Mouse (Mus musculus): Measurements from ENCODE around the gene Tanc1. TPM values are rescaled to one million over a fixed set of nuclear protein-coding genes. Genes with fewer than 3 reads are reported as not detected.
A peak's percentile ranks its signal among the peaks of the same experiment; 100 is the strongest.

Gene Tanc1
- polyA plus RNA-seq, 1 experiment from 2014 or later = 52.3 TPM

DNA sequence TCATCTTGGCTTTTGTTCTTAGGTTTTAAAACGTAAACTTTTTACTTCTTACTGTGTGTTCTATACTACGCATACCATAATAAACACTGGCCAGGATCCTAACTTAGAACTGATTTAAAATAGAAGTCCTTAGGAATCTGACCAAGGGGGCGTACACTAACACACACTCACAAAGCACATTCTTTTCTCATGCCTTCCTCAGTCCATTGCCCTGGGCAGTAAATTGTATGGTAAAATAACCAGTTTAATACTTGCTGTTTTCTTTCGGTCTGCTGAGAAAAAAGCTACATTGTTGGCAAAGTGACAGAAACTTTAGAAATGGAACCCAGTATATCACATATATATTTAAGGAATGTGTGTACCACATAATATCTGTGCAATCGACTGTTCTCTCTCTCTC, 2.9 kb upstream of the Tanc1 start:
- ATAC-seq (ENCODE audit: low FRiP score, low TSS enrichment) = no peak
- H3K9ac ChIP-seq (replicated peaks; ENCODE audit: low read length) = no peak overlapping the region
- H3K4me1 ChIP-seq (ENCODE audit: insufficient read depth, low read length) = peaks cover 39% of the 10 kb centered on the region
- no peaks in the 10 kb centered on the region for H3K9me3 ChIP-seq (ENCODE audit: low read length)
- H3K4me2 ChIP-seq (replicated peaks; ENCODE audit: low read depth, low read length) = peak overlapping the region; percentile 19
- H3K36me3 ChIP-seq (ENCODE audit: insufficient read depth, low read length) = no peaks in the 10 kb centered on the region
- no peaks in the 10 kb centered on the region for H3K27me3 ChIP-seq (ENCODE audit: insufficient read depth, low read length)
- H3K27ac ChIP-seq (ENCODE audit: low read length) = peak overlapping the region; percentile 70
- 23% methylated on average over 5 of the region's 5 CpGs for WGBS
- no peak overlapping the region for H3K4me3 ChIP-seq (ENCODE audit: low read length)

DNA sequence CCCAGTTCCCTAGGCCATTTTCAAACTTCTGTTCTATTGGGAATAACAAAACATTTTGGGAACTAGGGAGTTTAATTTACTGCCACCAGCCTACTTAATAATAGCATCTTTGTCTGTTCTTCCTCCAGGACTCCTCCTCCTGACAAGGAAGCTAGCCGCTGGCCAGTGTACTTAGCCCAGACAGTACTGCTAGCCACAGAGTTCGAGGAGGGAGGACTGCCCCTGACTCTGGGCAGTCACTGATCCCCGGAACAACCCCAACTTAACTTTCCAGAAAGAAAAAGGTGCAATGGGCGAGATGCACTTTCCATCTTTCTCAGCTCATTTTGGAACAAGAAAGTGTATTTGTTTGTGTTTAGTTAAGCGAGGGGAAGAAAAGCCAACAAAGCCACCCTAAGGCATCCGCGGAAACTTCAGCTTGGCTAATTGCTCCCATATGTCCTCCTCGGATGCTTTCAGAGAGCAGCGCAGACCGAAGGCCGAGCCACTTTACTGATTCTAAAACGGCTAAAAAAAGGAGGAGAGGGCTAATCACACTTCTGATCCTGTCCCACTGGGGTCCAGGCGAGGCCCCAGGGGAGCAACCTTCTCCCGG, 529 bp upstream of the Tanc1 start:
- Histone ChIP-seq H3K4me2 (replicated peaks; ENCODE audit: low read depth, low read length) (peak overlapping the region; percentile 86), H3K27ac (ENCODE audit: low read length) (peak overlapping the region; percentile 98), H3K4me1 (ENCODE audit: insufficient read depth, low read length) (peaks cover 55% of the 10 kb centered on the region), H3K9me3 (ENCODE audit: low read length) (no peaks in the 10 kb centered on the region), H3K36me3 (ENCODE audit: insufficient read depth, low read length) (no peaks in the 10 kb centered on the region), H3K9ac (replicated peaks; ENCODE audit: low read length) (peak overlapping the region; percentile 98), H3K27me3 (ENCODE audit: insufficient read depth, low read length) (no peaks in the 10 kb centered on the region), H3K4me3 (ENCODE audit: low read length) (peak overlapping the region; percentile 96)
- no peak; the same call in 1 of the 2 replicates for ATAC-seq (ENCODE audit: low FRiP score, low TSS enrichment)
- 3% methylated on average over 14 of the region's 14 CpGs for WGBS

DNA sequence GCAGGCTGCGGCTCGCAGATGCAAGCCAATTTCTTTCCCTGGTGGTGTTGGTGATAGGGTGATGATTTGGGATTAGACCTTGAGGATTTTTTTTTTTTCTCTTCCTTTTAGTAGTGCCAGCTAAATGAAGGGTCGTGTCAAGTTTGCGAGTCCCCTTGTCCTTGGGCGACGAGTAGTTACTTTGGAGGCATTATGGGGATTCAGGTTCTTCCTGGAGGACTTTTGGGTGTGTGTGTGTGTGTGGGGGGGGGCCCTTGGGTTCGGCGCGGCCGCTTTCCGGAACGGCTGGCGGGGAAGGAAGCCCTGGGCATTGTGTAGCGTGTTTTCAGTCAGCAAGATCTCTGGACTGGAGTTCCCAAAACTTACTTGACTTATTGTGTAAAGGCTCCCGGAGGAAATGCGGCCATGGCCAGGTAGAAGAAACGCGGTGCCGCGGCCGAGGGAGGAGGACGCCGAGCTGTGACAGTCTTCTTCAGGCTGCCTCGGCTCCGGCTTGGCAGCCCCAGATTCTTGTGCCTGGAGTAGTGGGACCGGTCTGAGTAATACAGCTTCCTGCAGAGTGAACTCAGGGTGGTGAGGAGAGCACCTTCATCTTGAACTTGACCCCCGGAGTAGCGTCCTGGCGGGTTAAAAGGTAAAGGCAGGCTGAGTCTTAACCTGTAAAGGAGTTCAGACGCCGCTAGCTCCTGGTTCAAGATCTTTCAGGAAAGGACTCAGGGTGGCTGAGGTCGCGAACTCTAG, 1.1 kb downstream of the Tanc1 start:
- H3K36me3 ChIP-seq (ENCODE audit: insufficient read depth, low read length) = no peaks in the 10 kb centered on the region
- H3K27ac ChIP-seq (ENCODE audit: low read length) = peak overlapping the region; percentile 98
- no peaks in the 10 kb centered on the region for H3K27me3 ChIP-seq (ENCODE audit: insufficient read depth, low read length)
- H3K4me3 ChIP-seq (ENCODE audit: low read length) = peak overlapping the region; percentile 96
- peak overlapping the region; percentile 86 for H3K4me2 ChIP-seq (replicated peaks; ENCODE audit: low read depth, low read length)
- H3K9me3 ChIP-seq (ENCODE audit: low read length) = no peaks in the 10 kb centered on the region
- peak; percentile 13; the same call in 1 of the 2 replicates for ATAC-seq (ENCODE audit: low FRiP score, low TSS enrichment)
- peaks cover 65% of the 10 kb centered on the region for H3K4me1 ChIP-seq (ENCODE audit: insufficient read depth, low read length)
- peak overlapping the region; percentile 98 for H3K9ac ChIP-seq (replicated peaks; ENCODE audit: low read length)
- WGBS = 0% methylated on average over 33 of the region's 33 CpGs

DNA sequence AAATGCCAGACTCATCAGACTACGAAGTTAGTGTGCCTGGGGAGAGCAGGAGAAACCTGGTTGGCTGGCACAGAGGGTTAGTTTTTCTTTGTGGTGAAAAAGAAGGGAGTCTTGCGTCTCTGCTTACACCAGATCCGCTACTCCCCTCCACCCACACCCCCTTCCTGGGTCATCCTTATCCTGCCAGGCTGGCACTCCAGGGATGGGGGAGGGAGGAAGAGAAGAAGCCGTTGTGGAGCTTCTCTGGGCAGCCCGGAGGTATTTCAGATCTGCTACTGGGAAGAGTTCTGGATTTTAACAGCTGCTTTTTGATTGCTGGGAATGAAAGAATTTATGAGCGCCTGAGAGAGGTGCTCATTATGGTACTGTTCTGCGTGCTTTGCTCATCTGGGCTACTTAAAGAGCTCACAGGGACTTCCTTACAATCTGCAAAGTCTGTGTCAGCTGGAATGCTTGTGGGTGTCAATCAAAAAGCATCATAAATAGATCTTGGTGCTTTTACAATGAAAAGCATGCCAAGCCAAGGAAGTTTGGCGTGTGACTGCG, 1.7 kb downstream of the Tanc1 start:
- 6% methylated on average over 9 of the region's 9 CpGs for WGBS

DNA sequence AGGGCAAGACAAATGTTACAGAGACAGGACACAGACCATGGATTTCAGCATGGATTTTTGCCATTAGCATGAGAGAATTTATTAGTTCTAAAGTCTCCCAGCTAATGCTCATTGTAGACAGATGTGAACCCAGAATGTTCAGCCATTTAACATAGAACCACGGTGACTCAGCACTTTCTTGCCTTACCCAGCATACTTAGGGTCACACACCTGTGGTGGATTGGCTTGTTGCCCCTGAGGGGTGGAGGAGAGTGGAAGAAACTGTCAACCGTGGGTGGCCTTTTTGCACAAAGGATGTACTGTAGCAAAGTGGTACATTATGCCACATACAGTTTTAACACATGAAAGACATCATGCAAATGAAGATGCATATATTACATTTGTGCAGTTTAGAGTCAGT, 5.0 kb downstream of the Tanc1 start:
- 62% methylated on average over 2 of the region's 2 CpGs for WGBS
- H3K4me3 ChIP-seq (ENCODE audit: low read length) = no peak overlapping the region
- H3K27ac ChIP-seq (ENCODE audit: low read length) = no peak overlapping the region
- no peak overlapping the region for H3K9ac ChIP-seq (replicated peaks; ENCODE audit: low read length)
- H3K27me3 ChIP-seq (ENCODE audit: insufficient read depth, low read length) = no peaks in the 10 kb centered on the region
- H3K4me2 ChIP-seq (replicated peaks; ENCODE audit: low read depth, low read length) = no peak overlapping the region
- H3K9me3 ChIP-seq (ENCODE audit: low read length) = no peaks in the 10 kb centered on the region
- no peak for ATAC-seq (ENCODE audit: low FRiP score, low TSS enrichment)
- no peaks in the 10 kb centered on the region for H3K36me3 ChIP-seq (ENCODE audit: insufficient read depth, low read length)
- peaks cover 50% of the 10 kb centered on the region for H3K4me1 ChIP-seq (ENCODE audit: insufficient read depth, low read length)

More for the DNA sequence above, 1.7 kb downstream of the Tanc1 start:
- H3K27ac ChIP-seq (ENCODE audit: low read length) = peak overlapping the region; percentile 98
- H3K4me1 ChIP-seq (ENCODE audit: insufficient read depth, low read length) = peaks cover 65% of the 10 kb centered on the region
- H3K9ac ChIP-seq (replicated peaks; ENCODE audit: low read length) = peak overlapping the region; percentile 98
- H3K4me3 ChIP-seq (ENCODE audit: low read length) = peak overlapping the region; percentile 96
- H3K4me2 ChIP-seq (replicated peaks; ENCODE audit: low read depth, low read length) = peak overlapping the region; percentile 86
- no peaks in the 10 kb centered on the region for H3K36me3 ChIP-seq (ENCODE audit: insufficient read depth, low read length)
- H3K9me3 ChIP-seq (ENCODE audit: low read length) = no peaks in the 10 kb centered on the region
- ATAC-seq (ENCODE audit: low FRiP score, low TSS enrichment) = peak; percentile 50
- no peaks in the 10 kb centered on the region for H3K27me3 ChIP-seq (ENCODE audit: insufficient read depth, low read length)

DNA sequence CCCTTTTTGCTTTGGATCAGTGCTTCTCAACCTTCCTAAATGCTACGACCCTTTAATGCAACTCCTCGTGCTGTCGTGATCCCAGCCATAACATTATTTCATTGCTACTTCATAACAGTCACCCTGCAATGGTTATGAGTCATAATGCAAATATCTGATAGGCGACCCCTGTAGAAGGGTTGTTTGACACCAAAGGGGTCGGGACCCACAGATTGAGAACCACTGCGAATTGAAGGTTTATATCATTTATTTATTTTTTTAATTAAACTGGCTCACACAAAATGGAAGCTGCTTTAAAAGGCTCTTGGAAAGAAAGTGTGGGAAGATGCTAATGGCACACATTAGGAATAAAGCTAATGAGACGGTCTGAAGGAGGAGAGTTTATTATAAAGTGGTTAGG, 7.2 kb downstream of the Tanc1 start:
- H3K36me3 ChIP-seq (ENCODE audit: insufficient read depth, low read length) = peaks cover 2% of the 10 kb centered on the region
- H3K9me3 ChIP-seq (ENCODE audit: low read length) = no peaks in the 10 kb centered on the region
- no peak for ATAC-seq (ENCODE audit: low FRiP score, low TSS enrichment)
- no peak overlapping the region for H3K4me3 ChIP-seq (ENCODE audit: low read length)
- no peaks in the 10 kb centered on the region for H3K27me3 ChIP-seq (ENCODE audit: insufficient read depth, low read length)
- no peak overlapping the region for H3K27ac ChIP-seq (ENCODE audit: low read length)
- H3K4me2 ChIP-seq (replicated peaks; ENCODE audit: low read depth, low read length) = no peak overlapping the region
- H3K4me1 ChIP-seq (ENCODE audit: insufficient read depth, low read length) = peaks cover 56% of the 10 kb centered on the region
- no peak overlapping the region for H3K9ac ChIP-seq (replicated peaks; ENCODE audit: low read length)
- WGBS = 60% methylated on average over 7 of the region's 7 CpGs

DNA sequence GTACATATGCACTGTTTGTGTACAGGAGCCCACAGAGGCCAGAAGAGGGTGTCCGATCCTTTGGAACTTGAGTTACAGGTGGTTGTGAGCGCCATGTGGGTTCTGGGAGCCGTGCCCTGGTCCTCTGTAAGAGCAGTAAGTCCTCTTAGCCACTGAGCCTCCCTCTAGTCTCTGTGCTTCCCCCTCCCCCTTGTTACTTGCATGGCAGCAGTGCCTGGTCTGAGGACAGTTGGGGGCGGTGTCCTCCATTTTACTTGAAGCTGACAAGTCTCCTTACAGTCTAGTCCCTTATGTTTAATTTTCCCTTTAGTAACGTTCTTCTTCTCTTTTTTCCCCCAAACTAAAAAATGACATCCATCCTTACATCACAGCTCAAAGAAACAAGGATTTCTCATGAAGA, 8.8 kb downstream of the Tanc1 start:
- H3K9me3 ChIP-seq (ENCODE audit: low read length) = no peaks in the 10 kb centered on the region
- H3K4me3 ChIP-seq (ENCODE audit: low read length) = no peak overlapping the region
- no peaks in the 10 kb centered on the region for H3K27me3 ChIP-seq (ENCODE audit: insufficient read depth, low read length)
- no peak for ATAC-seq (ENCODE audit: low FRiP score, low TSS enrichment)
- no peak overlapping the region for H3K4me2 ChIP-seq (replicated peaks; ENCODE audit: low read depth, low read length)
- no peak overlapping the region for H3K27ac ChIP-seq (ENCODE audit: low read length)
- no peak overlapping the region for H3K9ac ChIP-seq (replicated peaks; ENCODE audit: low read length)
- WGBS = 85% methylated on average over 5 of the region's 5 CpGs
- peaks cover 53% of the 10 kb centered on the region for H3K4me1 ChIP-seq (ENCODE audit: insufficient read depth, low read length)
- H3K36me3 ChIP-seq (ENCODE audit: insufficient read depth, low read length) = peaks cover 5% of the 10 kb centered on the region

DNA sequence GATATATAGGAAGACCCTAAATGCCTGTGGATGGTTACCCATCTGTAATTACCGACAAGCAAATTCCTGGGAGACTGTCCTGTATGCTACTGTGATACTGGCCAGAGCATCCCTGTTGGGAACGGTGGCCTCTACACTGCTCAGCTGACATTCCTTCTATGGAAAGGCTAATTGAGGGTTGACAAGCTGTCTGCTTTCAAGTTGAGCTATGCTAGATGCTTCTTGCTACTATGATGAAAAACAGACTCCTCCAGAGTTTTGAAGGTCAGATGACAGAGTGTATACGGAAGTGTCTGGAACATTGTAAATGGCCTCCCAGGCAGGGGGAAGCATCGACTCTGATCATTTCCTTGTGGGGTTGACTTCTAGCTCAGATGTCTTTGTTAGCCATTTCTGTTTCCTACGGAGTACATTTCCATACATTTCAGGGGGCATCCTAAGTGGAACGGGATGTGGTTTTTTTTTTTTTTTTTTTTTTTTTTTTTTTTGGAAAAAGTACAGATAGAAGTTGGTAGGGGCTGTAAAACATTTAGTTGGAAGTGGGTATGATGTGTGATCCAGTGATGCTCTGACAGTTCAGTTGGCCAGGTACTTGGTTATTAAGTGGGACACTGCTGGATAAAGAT, 10.8 kb downstream of the Tanc1 start:
- no peak overlapping the region for H3K4me3 ChIP-seq (ENCODE audit: low read length)
- peak; percentile 61 for ATAC-seq (ENCODE audit: low FRiP score, low TSS enrichment)
- no peak overlapping the region for H3K4me2 ChIP-seq (replicated peaks; ENCODE audit: low read depth, low read length)
- no peaks in the 10 kb centered on the region for H3K9me3 ChIP-seq (ENCODE audit: low read length)
- peaks cover 5% of the 10 kb centered on the region for H3K36me3 ChIP-seq (ENCODE audit: insufficient read depth, low read length)
- H3K4me1 ChIP-seq (ENCODE audit: insufficient read depth, low read length) = peaks cover 57% of the 10 kb centered on the region
- H3K27ac ChIP-seq (ENCODE audit: low read length) = 0 out of 2 replicates have a peak overlapping the region, but pooled peaks have one; percentile 4
- 36% methylated on average over 6 of the region's 6 CpGs for WGBS
- H3K27me3 ChIP-seq (ENCODE audit: insufficient read depth, low read length) = no peaks in the 10 kb centered on the region
- no peak overlapping the region for H3K9ac ChIP-seq (replicated peaks; ENCODE audit: low read length)

DNA sequence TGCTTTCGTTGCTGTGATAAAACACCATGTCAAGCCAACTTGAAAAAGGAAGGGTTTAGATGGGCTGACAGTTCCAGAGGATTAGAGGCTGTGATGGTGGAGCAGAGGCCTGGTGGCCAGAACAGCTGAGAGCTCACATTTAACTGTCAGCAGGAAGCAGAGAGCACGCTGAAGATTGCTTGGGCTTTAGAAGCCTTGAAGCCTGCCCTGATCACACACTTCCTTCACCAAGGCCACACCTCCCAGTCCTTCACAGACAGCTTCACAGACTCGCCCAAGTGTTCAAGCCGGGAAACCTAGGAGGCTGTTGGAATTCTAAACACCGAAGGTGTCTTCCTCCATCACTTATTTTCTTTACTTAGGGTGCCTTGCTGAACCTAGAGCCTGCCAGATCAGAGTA, 12.0 kb downstream of the Tanc1 start:
- no peak overlapping the region for H3K4me2 ChIP-seq (replicated peaks; ENCODE audit: low read depth, low read length)
- ATAC-seq (ENCODE audit: low FRiP score, low TSS enrichment) = no peak
- H3K4me1 ChIP-seq (ENCODE audit: insufficient read depth, low read length) = peaks cover 58% of the 10 kb centered on the region
- no peaks in the 10 kb centered on the region for H3K27me3 ChIP-seq (ENCODE audit: insufficient read depth, low read length)
- peak overlapping the region; percentile 22; the same call in 1 of the 2 replicates for H3K27ac ChIP-seq (ENCODE audit: low read length)
- WGBS = 46% methylated on average over 5 of the region's 5 CpGs
- peaks cover 5% of the 10 kb centered on the region for H3K36me3 ChIP-seq (ENCODE audit: insufficient read depth, low read length)
- H3K9me3 ChIP-seq (ENCODE audit: low read length) = no peaks in the 10 kb centered on the region
- H3K4me3 ChIP-seq (ENCODE audit: low read length) = no peak overlapping the region
- no peak overlapping the region for H3K9ac ChIP-seq (replicated peaks; ENCODE audit: low read length)

All from kidney, embryonic 16.5 days (tissue).